Mouse (Mus musculus): ENCODE measurements at regions not wholly inside any gene's neighbourhood (a gene's known extent, or its start where the extent isn't known, plus 50 kb on each side); places are given as distances from the start of the nearest gene placed in this dataset.
A peak's percentile ranks its signal among the peaks of the same experiment; 100 is the strongest.

- Histone ChIP-seq H3K36me3 (no peaks in the 10 kb centered on the region), H3K4me3 (replicated peaks) (no peak overlapping the region), H3K27me3 (replicated peaks) (no peaks in the 10 kb centered on the region), H3K4me2 (no peak overlapping the region), H3K9ac (replicated peaks) (no peak overlapping the region), H3K27ac (replicated peaks) (no peak overlapping the region), H3K4me1 (peaks cover 7% of the 10 kb centered on the region; the same call in 1 of the 2 replicates), H3K9me3 (replicated peaks) (no peaks in the 10 kb centered on the region)
- 88% methylated on average over 22 of the region's 22 CpGs for WGBS
- no peak for ATAC-seq (ENCODE audit: low FRiP score)
Observed at GRCm38 (mm10) chr10:111782195-111782810, 190.2 kb upstream of the Krr1 start.

- no peak for ATAC-seq (ENCODE audit: low FRiP score)
- H3K4me1 ChIP-seq = peaks cover 7% of the 10 kb centered on the region; the same call in 1 of the 2 replicates
- H3K4me2 ChIP-seq = no peak overlapping the region
- no peaks in the 10 kb centered on the region for H3K36me3 ChIP-seq
- no peak overlapping the region for H3K27ac ChIP-seq (replicated peaks)
- no peaks in the 10 kb centered on the region for H3K27me3 ChIP-seq (replicated peaks)
- H3K9me3 ChIP-seq (replicated peaks) = no peaks in the 10 kb centered on the region
- H3K4me3 ChIP-seq (replicated peaks) = no peak overlapping the region
- 55% methylated on average over 3 of the region's 3 CpGs for WGBS
- H3K9ac ChIP-seq (replicated peaks) = no peak overlapping the region
Observed at GRCm38 (mm10) chr10:111783496-111783895, 189.0 kb upstream of the Krr1 start.

- no peak overlapping the region for H3K4me3 ChIP-seq (replicated peaks)
- no peaks in the 10 kb centered on the region for H3K9me3 ChIP-seq (replicated peaks)
- no peaks in the 10 kb centered on the region for H3K27me3 ChIP-seq (replicated peaks)
- no peaks in the 10 kb centered on the region for H3K36me3 ChIP-seq
- H3K27ac ChIP-seq (replicated peaks) = no peak overlapping the region
- no peak for ATAC-seq (ENCODE audit: low FRiP score)
- 62% methylated on average over 12 of the region's 12 CpGs for WGBS
- H3K4me2 ChIP-seq = no peak overlapping the region
- H3K4me1 ChIP-seq = peaks cover 7% of the 10 kb centered on the region; the same call in 1 of the 2 replicates
- H3K9ac ChIP-seq (replicated peaks) = no peak overlapping the region
Observed at GRCm38 (mm10) chr10:111784065-111784853, 188.2 kb upstream of the Krr1 start.

GRCm38 (mm10) chr10:111787175-111787574, 185.3 kb upstream of the Krr1 start:
- Histone ChIP-seq H3K4me2 (peak overlapping the region; percentile 19; the same call in 1 of the 2 replicates), H3K27ac (replicated peaks) (peak overlapping the region; percentile 45), H3K9ac (replicated peaks) (no peak overlapping the region), H3K36me3 (no peaks in the 10 kb centered on the region), H3K9me3 (replicated peaks) (no peaks in the 10 kb centered on the region), H3K27me3 (replicated peaks) (no peaks in the 10 kb centered on the region), H3K4me3 (replicated peaks) (no peak overlapping the region), H3K4me1 (peaks cover 7% of the 10 kb centered on the region; the same call in 1 of the 2 replicates)
- 39% methylated on average over 9 of the region's 9 CpGs for WGBS
- ATAC-seq (ENCODE audit: low FRiP score) = peak; percentile 78

GRCm38 (mm10) chr10:111789264-111789663, 183.2 kb upstream of the Krr1 start:
- no peak for ATAC-seq (ENCODE audit: low FRiP score)
- Histone ChIP-seq H3K4me2 (no peak overlapping the region), H3K4me1 (no peaks in the 10 kb centered on the region), H3K27me3 (replicated peaks) (no peaks in the 10 kb centered on the region), H3K9ac (replicated peaks) (no peak overlapping the region), H3K9me3 (replicated peaks) (no peaks in the 10 kb centered on the region), H3K36me3 (no peaks in the 10 kb centered on the region), H3K27ac (replicated peaks) (no peak overlapping the region), H3K4me3 (replicated peaks) (no peak overlapping the region)
- WGBS = 87% methylated on average over 9 of the region's 9 CpGs

- no peak for ATAC-seq (ENCODE audit: low FRiP score)
- whole genome bisulfite sequencing = 91% methylated on average over 2 of the region's 2 CpGs
Observed at GRCm38 (mm10) chr10:111790911-111791310, 181.6 kb upstream of the Krr1 start.

GRCm38 (mm10) chr10:111795056-111795455, 177.4 kb upstream of the Krr1 start:
- no peaks in the 10 kb centered on the region for H3K27me3 ChIP-seq (replicated peaks)
- 88% methylated on average over 5 of the region's 5 CpGs for WGBS
- no peaks in the 10 kb centered on the region for H3K36me3 ChIP-seq
- no peak overlapping the region for H3K4me3 ChIP-seq (replicated peaks)
- H3K4me1 ChIP-seq = peaks cover under 1% of the 10 kb centered on the region; the same call in 1 of the 2 replicates
- no peak for ATAC-seq (ENCODE audit: low FRiP score)
- H3K9me3 ChIP-seq (replicated peaks) = no peaks in the 10 kb centered on the region
- H3K27ac ChIP-seq (replicated peaks) = no peak overlapping the region
- no peak overlapping the region for H3K9ac ChIP-seq (replicated peaks)
- H3K4me2 ChIP-seq = no peak overlapping the region

More at GRCm38 (mm10) chr10:111790911-111791310, 181.6 kb upstream of the Krr1 start:
- no peaks in the 10 kb centered on the region for H3K36me3 ChIP-seq
- no peaks in the 10 kb centered on the region for H3K9me3 ChIP-seq (replicated peaks)
- no peak overlapping the region for H3K4me2 ChIP-seq
- no peak overlapping the region for H3K27ac ChIP-seq (replicated peaks)
- H3K4me1 ChIP-seq = no peaks in the 10 kb centered on the region
- H3K27me3 ChIP-seq (replicated peaks) = no peaks in the 10 kb centered on the region
- H3K9ac ChIP-seq (replicated peaks) = no peak overlapping the region
- no peak overlapping the region for H3K4me3 ChIP-seq (replicated peaks)

GRCm38 (mm10) chr10:111795756-111796155, 176.7 kb upstream of the Krr1 start:
- ATAC-seq (ENCODE audit: low FRiP score) = no peak
- no peak overlapping the region for H3K4me3 ChIP-seq (replicated peaks)
- no peak overlapping the region for H3K9ac ChIP-seq (replicated peaks)
- no peaks in the 10 kb centered on the region for H3K27me3 ChIP-seq (replicated peaks)
- peaks cover 3% of the 10 kb centered on the region; the same call in 1 of the 2 replicates for H3K4me1 ChIP-seq
- H3K4me2 ChIP-seq = no peak overlapping the region
- no peak overlapping the region for H3K27ac ChIP-seq (replicated peaks)
- 90% methylated on average over 3 of the region's 3 CpGs for WGBS
- no peaks in the 10 kb centered on the region for H3K9me3 ChIP-seq (replicated peaks)
- H3K36me3 ChIP-seq = no peaks in the 10 kb centered on the region

GRCm38 (mm10) chr10:111798851-111799281, 173.6 kb upstream of the Krr1 start:
- H3K27me3 ChIP-seq (replicated peaks) = no peaks in the 10 kb centered on the region
- H3K4me1 ChIP-seq = peaks cover 13% of the 10 kb centered on the region
- H3K9ac ChIP-seq (replicated peaks) = no peak overlapping the region
- ATAC-seq (ENCODE audit: low FRiP score) = no peak
- 95% methylated on average over 7 of the region's 7 CpGs for WGBS
- no peak overlapping the region for H3K27ac ChIP-seq (replicated peaks)
- no peaks in the 10 kb centered on the region for H3K36me3 ChIP-seq
- H3K4me2 ChIP-seq = no peak overlapping the region
- H3K9me3 ChIP-seq (replicated peaks) = no peaks in the 10 kb centered on the region
- H3K4me3 ChIP-seq (replicated peaks) = no peak overlapping the region

GRCm38 (mm10) chr10:111799850-111800589, 172.4 kb upstream of the Krr1 start:
- no peak for ATAC-seq (ENCODE audit: low FRiP score)
- H3K4me3 ChIP-seq (replicated peaks) = no peak overlapping the region
- H3K9me3 ChIP-seq (replicated peaks) = no peaks in the 10 kb centered on the region
- H3K27ac ChIP-seq (replicated peaks) = no peak overlapping the region
- no peaks in the 10 kb centered on the region for H3K27me3 ChIP-seq (replicated peaks)
- H3K4me1 ChIP-seq = peaks cover 13% of the 10 kb centered on the region
- no peaks in the 10 kb centered on the region for H3K36me3 ChIP-seq
- H3K4me2 ChIP-seq = no peak overlapping the region
- H3K9ac ChIP-seq (replicated peaks) = no peak overlapping the region
- 33% methylated on average over 14 of the region's 14 CpGs for WGBS

- no peaks in the 10 kb centered on the region for H3K27me3 ChIP-seq (replicated peaks)
- no peak for ATAC-seq (ENCODE audit: low FRiP score)
- no peak overlapping the region for H3K27ac ChIP-seq (replicated peaks)
- no peaks in the 10 kb centered on the region for H3K36me3 ChIP-seq
- peaks cover 13% of the 10 kb centered on the region for H3K4me1 ChIP-seq
- no peak overlapping the region for H3K4me3 ChIP-seq (replicated peaks)
- H3K9me3 ChIP-seq (replicated peaks) = no peaks in the 10 kb centered on the region
- WGBS = 60% methylated on average over 3 of the region's 3 CpGs
- H3K9ac ChIP-seq (replicated peaks) = no peak overlapping the region
- H3K4me2 ChIP-seq = no peak overlapping the region
Observed at GRCm38 (mm10) chr10:111800590-111800935, 171.9 kb upstream of the Krr1 start.

Data from neural tube, embryonic 15.5 days (tissue).